Mouse (Mus musculus) limb, embryonic 15.5 days (tissue): Measurements from ENCODE around the gene Dcdc2c. TPM values are rescaled to one million over a fixed set of nuclear protein-coding genes. Genes with fewer than 3 reads are reported as not detected.
A peak's percentile ranks its signal among the peaks of the same experiment; 100 is the strongest.

Source experiments
- ATAC-seq: fragments of 200-750 bp; cut with Nextera tagmentation; 2 replicates; pipeline ENCODE4 v1.8.0; 2017; ENCODE audit warnings: low read depth, moderate TSS enrichment; ENCODE audit not compliant: insufficient number of reproducible peaks, low FRiP score, low TSS enrichment
- H3K27ac ChIP-seq: fragments of 300-500 bp; sonication (generic); 2 replicates; pipeline ENCODE4 v1.5.1; 2015; ENCODE audit warnings: moderate library complexity, mild to moderate bottlenecking, inconsistent platforms
- H3K27me3 ChIP-seq: fragments of 300-500 bp; sonication (generic); 2 replicates; pipeline ENCODE4 v1.6.1; 2015; ENCODE audit warnings: inconsistent platforms
- H3K36me3 ChIP-seq: fragments of 300-500 bp; sonication (generic); 2 replicates; pipeline ENCODE4 v1.6.1; 2015; ENCODE audit warnings: inconsistent platforms
- H3K4me1 ChIP-seq: fragments of 300-500 bp; sonication (generic); 2 replicates; pipeline ENCODE4 v1.6.1; 2015; ENCODE audit warnings: inconsistent platforms
- H3K4me2 ChIP-seq: fragments of 300-500 bp; sonication (generic); 2 replicates; pipeline ENCODE4 v1.6.1; 2015; ENCODE audit warnings: mild to moderate bottlenecking, inconsistent platforms
- H3K4me3 ChIP-seq: fragments of 300-500 bp; sonication (generic); 2 replicates; pipeline ENCODE4 v1.5.1; 2015; ENCODE audit warnings: mild to moderate bottlenecking, inconsistent platforms
- H3K9ac ChIP-seq: fragments of 300-500 bp; sonication (generic); 2 replicates; pipeline ENCODE4 v1.6.1; 2015; ENCODE audit warnings: inconsistent platforms
- H3K9me3 ChIP-seq: fragments of 300-500 bp; sonication (generic); 2 replicates; pipeline ENCODE4 v1.6.1; 2016; ENCODE audit warnings: inconsistent platforms
- WGBS: fragments of 180-500 bp; shearing (Covaris S2); methylation state at CpG from one replicate; pipeline ENCODE4 v1.1.7; 2015; 5-methylcytosine and 5-hydroxymethylcytosine counted together
- polyA plus RNA-seq: library from polyadenylated mRNA; unstranded; fragments of >200 nt; fragmentation: Nextera tagmentation; extraction: Ambion mirVana; gene quantifications from 2 replicates; pipeline ENCODE4 v1.2.1, GENCODE M21; 2015

The Dcdc2c gene
- polyA plus RNA-seq, 1 experiment from 2014 or later, result 0.17 TPM

DNA sequence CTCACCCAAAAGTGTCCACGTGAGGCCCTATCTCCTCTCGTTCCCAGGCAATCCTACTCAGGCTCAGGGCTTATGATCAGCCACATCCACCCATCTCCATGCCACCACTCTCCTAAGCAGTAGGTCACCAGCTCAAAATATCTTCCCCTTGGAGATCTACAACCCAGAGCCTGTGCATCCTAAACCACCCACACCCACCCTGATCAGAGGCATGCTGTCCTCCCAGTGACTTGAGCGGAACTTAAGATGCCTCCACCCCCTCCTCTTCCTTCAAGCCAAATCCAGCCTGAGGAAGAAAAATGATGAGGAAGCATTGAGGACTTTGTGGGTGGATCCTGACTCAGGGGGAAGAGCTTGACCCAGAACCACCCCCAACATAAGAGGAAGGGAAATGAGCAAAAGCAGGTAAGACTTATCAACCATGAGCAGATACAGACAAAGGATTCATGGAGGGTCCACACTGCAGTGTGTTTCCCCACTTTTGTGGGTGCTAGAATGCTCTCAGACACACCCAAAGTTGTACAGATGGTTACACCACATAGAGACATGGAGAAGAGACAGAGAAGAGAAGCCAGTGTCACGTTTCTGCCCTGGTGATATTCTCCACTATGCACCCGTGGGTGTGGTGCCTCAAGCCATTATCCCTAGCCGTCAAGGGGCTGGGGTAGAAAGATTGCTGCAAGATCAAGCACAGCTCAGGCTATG is 23.3 kb upstream of the Dcdc2c start:
- Histone ChIP-seq H3K4me3 (no peak overlapping the region), H3K4me2 (no peak overlapping the region), H3K27ac (no peak overlapping the region), H3K9ac (no peak overlapping the region), H3K36me3 (no peaks in the 10 kb centered on the region), H3K9me3 (no peaks in the 10 kb centered on the region), H3K27me3 (no peaks in the 10 kb centered on the region), H3K4me1 (no peaks in the 10 kb centered on the region)
- WGBS, result 70% methylated on average over 6 of the region's 6 CpGs
- no peak for ATAC-seq

DNA sequence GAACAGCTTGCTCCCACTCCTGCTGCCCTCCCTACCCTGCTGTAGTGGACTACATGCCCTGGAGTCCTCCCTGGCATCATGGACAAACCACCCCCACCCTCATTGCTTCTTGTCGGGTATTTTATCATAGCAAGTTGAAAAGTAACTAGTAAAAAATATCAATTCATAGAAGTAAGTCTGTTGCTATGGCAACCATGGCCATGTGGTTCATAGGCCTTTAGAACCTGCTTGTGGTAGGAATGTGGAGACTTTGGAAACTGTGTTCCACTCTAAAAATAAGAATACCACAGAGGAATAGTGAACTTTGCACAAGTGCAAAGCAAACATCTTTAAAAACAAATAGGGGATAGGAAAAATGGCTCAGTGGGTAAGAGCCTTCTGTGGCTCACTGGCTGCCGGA is 20.0 kb upstream of the Dcdc2c start:
- H3K9ac ChIP-seq, result no peak overlapping the region
- no peaks in the 10 kb centered on the region for H3K36me3 ChIP-seq
- no peaks in the 10 kb centered on the region for H3K27me3 ChIP-seq
- H3K4me2 ChIP-seq, result no peak overlapping the region
- H3K4me3 ChIP-seq, result no peak overlapping the region
- ATAC-seq, result no peak
- H3K4me1 ChIP-seq, result no peaks in the 10 kb centered on the region
- H3K9me3 ChIP-seq, result no peaks in the 10 kb centered on the region
- WGBS, result 72% methylated on average over 2 of the region's 2 CpGs
- no peak overlapping the region for H3K27ac ChIP-seq

DNA sequence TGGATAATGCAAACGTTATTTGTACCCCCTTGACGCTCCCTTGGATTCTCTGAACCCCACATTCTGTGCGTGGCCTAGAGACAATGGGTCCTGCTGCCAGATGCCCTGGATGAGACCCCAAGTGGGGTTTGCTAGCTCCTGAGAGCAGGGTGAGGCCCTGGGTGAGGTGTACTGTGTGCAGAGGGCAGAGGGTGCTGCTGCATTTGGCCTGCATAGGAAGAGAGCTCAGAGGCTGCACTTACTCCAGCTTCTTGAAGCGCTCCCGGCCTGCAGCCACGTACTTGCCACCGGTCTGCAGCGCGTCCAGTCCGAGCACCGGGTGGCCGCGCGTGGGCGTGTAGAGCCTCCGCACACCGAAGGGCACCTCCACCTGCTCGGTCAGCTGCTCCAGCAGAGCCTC is 424 bp downstream of the Dcdc2c start:
- no peaks in the 10 kb centered on the region for H3K9me3 ChIP-seq
- WGBS, result 66% methylated on average over 18 of the region's 18 CpGs
- no peak for ATAC-seq
- no peak overlapping the region for H3K4me2 ChIP-seq
- no peak overlapping the region for H3K9ac ChIP-seq
- H3K4me1 ChIP-seq, result peaks cover 6% of the 10 kb centered on the region; the same call in 1 of the 2 replicates
- H3K4me3 ChIP-seq, result no peak overlapping the region
- H3K27ac ChIP-seq, result no peak overlapping the region
- H3K27me3 ChIP-seq, result no peaks in the 10 kb centered on the region
- no peaks in the 10 kb centered on the region for H3K36me3 ChIP-seq

DNA sequence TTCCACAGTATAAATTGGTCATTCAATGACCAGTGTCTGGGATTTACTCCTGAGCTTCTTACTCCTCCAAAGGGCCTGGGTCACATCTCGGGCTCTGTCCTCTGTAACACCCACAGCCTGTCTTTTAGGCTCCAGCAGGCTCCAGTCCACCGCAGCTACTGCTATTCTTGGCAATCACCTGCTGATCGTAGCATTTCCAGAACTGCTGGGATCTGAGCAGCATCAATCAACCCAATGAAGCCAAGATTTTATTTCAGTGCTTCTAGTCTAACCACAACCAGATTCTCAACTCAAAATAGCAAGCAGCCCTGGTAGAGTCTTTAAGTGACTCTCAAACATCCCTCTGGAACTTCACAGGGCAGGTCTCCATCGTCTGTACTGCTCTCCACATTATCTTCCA is 3.3 kb downstream of the Dcdc2c start:
- H3K9ac ChIP-seq, result no peak overlapping the region
- peaks cover 6% of the 10 kb centered on the region; the same call in 1 of the 2 replicates for H3K4me1 ChIP-seq
- no peaks in the 10 kb centered on the region for H3K9me3 ChIP-seq
- H3K4me2 ChIP-seq, result no peak overlapping the region
- no peaks in the 10 kb centered on the region for H3K27me3 ChIP-seq
- ATAC-seq, result no peak
- H3K36me3 ChIP-seq, result no peaks in the 10 kb centered on the region
- H3K4me3 ChIP-seq, result no peak overlapping the region
- peak overlapping the region; percentile 43 for H3K27ac ChIP-seq
- WGBS, result 32% methylated on average over 4 of the region's 4 CpGs

DNA sequence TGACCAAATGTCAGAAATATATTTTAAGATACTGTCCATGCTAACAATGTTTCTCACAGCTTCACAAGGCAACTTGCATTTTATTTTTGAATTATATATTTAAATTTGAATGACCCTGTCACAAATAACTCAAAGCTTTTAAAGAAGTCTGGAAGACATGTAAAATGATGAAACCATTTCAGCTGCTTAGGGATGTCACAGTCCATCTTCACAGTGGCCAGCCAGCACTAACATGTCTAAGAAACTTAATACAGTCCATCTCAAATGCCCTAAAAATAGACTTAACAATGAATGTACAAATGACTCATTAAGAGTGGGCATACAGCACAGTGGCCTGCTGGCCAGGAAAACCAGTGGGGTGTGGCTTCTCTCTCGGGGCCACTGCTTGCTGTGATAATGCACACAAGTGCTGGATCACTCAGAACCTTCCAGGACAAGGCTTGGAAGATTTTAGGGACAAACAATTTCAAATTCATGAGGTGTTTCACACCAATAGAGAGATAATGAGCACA is 37.9 kb downstream of the Dcdc2c start:
- no peak overlapping the region for H3K9ac ChIP-seq
- no peaks in the 10 kb centered on the region for H3K4me1 ChIP-seq
- 55% methylated on average over 1 of the region's 1 CpGs for WGBS
- no peaks in the 10 kb centered on the region for H3K27me3 ChIP-seq
- H3K27ac ChIP-seq, result no peak overlapping the region
- no peaks in the 10 kb centered on the region for H3K9me3 ChIP-seq
- ATAC-seq, result no peak
- no peaks in the 10 kb centered on the region for H3K36me3 ChIP-seq
- H3K4me2 ChIP-seq, result no peak overlapping the region
- H3K4me3 ChIP-seq, result no peak overlapping the region

DNA sequence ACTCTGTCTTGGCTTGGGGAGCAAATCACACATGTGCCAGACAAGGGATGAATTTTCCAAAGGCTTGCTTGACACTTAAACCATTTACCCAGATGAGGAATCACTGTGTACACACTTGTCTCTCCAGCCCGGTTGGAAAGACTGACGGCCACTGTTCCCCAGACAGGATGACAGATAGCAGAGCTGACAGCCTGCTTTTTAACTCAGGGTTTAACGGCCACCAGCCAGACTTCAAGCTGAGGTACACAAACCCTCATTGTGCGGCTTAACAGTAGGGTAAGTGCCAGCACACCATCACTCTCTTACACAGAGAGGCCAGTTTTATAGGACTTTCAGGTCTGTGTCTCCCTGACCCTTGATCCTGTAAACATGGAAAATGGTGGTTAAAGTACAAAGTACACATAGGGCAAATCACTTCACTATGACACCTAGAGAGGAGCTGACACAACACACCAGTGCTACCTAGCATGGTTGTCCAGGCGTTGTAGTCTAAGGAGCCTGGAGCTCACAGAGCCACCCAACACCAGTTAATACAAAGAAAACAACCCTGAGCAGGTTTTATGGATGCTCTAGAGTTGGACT is 42.4 kb downstream of the Dcdc2c start:
- 37% methylated on average over 5 of the region's 5 CpGs for WGBS
- ATAC-seq, result no peak
- no peak overlapping the region for H3K9ac ChIP-seq
- H3K27ac ChIP-seq, result no peak overlapping the region
- H3K36me3 ChIP-seq, result no peaks in the 10 kb centered on the region
- H3K9me3 ChIP-seq, result no peaks in the 10 kb centered on the region
- H3K4me2 ChIP-seq, result no peak overlapping the region
- H3K4me1 ChIP-seq, result no peaks in the 10 kb centered on the region
- H3K27me3 ChIP-seq, result no peaks in the 10 kb centered on the region
- H3K4me3 ChIP-seq, result no peak overlapping the region

DNA sequence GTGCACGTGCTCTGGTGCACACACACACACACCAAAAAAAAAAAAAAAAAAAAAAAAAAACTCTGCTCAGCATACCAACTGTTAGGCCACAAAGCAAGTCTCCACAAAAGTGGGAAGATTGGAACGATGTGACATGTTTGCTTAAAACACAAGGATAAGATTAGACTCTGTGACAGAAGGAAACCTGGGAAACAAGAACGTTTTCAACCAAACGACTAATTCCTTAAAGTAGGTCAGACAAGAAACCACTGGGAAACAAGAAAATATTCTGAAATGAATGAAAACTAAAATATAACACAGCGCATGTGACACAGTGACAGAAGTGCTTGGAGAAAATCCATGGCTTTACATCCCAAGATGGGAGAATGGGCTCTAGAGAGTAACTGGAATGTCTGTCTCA is 57.9 kb downstream of the Dcdc2c start:
- WGBS, result 88% methylated on average over 5 of the region's 5 CpGs
- no peak for ATAC-seq
- no peaks in the 10 kb centered on the region for H3K4me1 ChIP-seq
- H3K9me3 ChIP-seq, result no peaks in the 10 kb centered on the region
- H3K27ac ChIP-seq, result no peak overlapping the region
- no peak overlapping the region for H3K9ac ChIP-seq
- no peak overlapping the region for H3K4me2 ChIP-seq
- H3K4me3 ChIP-seq, result no peak overlapping the region
- no peaks in the 10 kb centered on the region for H3K27me3 ChIP-seq
- H3K36me3 ChIP-seq, result no peaks in the 10 kb centered on the region

DNA sequence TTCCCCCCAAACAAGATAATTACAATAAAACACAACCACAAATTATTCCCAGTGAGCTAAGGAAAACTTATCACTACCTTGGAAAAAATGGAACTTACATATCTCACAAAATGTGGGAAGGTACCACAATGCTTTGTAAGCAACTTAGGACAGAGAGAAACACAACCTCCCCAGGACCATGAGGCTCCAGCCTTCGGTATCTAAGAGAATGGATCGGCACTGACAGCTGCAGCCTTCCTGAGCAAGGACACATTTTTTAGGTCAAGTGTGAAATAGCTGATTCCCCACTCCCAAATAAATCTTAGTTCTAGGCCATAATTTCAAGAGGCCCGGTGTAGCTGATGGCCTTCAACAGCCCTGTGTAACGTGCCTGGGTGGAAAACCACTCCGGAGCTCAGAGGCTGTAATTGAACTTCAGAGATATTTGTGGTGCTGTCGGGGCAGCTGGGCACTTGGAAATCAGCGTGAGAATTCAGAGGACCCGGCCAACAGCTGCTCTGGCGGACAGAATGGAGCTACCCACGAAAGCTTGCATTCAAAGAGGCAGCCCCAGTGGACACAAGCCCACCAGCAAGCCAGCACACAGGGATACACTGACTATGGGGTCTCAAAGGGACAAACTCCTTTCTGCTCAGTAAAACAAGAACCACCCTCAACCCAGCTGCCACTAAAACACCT is 69.6 kb downstream of the Dcdc2c start:
- no peak overlapping the region for H3K9ac ChIP-seq
- H3K4me1 ChIP-seq, result no peaks in the 10 kb centered on the region
- H3K27ac ChIP-seq, result no peak overlapping the region
- no peak overlapping the region for H3K4me2 ChIP-seq
- no peaks in the 10 kb centered on the region for H3K9me3 ChIP-seq
- H3K4me3 ChIP-seq, result no peak overlapping the region
- H3K27me3 ChIP-seq, result no peaks in the 10 kb centered on the region
- 65% methylated on average over 10 of the region's 10 CpGs for WGBS
- no peaks in the 10 kb centered on the region for H3K36me3 ChIP-seq
- ATAC-seq, result no peak

DNA sequence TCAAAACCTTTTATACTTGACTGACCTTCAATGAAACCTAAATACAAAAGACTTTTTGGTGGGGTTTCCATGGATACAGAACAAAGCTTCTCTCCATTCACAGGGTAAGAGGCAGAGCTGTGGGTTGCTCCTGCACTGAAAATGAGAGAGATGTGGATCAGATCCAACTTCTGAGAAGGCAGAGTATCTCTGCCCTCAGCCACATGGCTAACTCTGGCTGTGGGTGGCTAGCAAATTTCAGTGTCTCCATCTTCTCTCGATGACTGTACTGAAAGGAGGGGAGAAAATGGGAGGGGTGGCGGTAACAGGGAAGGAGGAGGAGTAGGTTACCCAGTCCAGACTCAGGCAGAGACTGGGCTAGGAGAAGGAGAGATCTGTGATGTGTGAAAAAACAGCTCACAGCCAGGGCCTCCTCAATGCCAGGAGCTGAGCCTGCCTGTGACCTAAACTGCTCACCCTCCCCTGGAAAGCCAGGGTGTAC is 91.2 kb downstream of the Dcdc2c start:
- Histone ChIP-seq H3K4me3 (no peak overlapping the region), H3K27me3 (no peaks in the 10 kb centered on the region), H3K36me3 (no peaks in the 10 kb centered on the region), H3K4me2 (no peak overlapping the region), H3K27ac (no peak overlapping the region), H3K4me1 (no peaks in the 10 kb centered on the region), H3K9ac (no peak overlapping the region), H3K9me3 (no peaks in the 10 kb centered on the region)
- 77% methylated on average over 2 of the region's 2 CpGs for WGBS
- no peak for ATAC-seq

DNA sequence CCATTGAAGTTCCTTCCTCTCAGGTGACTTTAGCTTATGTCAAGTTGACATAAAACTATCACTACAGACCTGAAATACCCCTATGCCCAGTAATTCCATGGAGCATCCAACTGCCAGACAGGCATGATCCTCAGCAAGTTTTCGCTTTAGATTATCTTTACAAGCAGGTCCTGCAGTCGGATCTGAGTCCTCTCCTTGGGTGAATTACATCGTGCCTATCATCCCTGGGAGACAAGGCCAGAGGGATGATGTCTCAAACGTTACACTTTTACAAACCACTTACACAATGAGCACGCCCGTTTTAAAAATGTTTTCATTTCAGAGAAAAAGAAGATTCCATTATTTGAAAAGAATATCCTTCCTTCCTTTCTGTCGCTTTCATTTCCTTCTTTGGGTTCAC is 91.7 kb downstream of the Dcdc2c start:
- no peak for ATAC-seq
- WGBS, result 82% methylated on average over 7 of the region's 7 CpGs

DNA sequence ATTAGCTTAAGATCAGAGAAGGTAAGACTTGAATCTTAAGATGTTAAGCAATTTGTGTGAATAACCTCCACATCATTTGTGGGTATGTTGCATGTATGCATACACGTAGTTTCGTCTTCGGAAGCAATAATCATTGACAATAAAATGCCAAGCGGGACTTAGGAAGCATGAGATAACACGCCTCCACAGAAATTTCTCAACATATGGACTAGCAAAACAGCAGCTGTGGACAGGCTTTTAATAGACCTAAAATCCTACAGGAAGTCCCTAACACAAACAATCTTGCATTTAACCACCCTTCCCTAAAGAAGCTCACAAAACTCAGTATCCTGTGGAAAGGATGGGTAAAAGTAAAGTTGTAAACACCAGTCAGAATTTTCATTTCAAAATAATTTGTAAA is 93.4 kb downstream of the Dcdc2c start:
- 87% methylated on average over 5 of the region's 5 CpGs for WGBS
- Histone ChIP-seq H3K36me3 (no peaks in the 10 kb centered on the region), H3K4me3 (no peak overlapping the region), H3K27ac (no peak overlapping the region), H3K9me3 (no peaks in the 10 kb centered on the region), H3K4me1 (no peaks in the 10 kb centered on the region), H3K27me3 (no peaks in the 10 kb centered on the region), H3K9ac (no peak overlapping the region), H3K4me2 (no peak overlapping the region)
- no peak for ATAC-seq

More for the DNA sequence above, 91.7 kb downstream of the Dcdc2c start:
- Histone ChIP-seq H3K4me2 (no peak overlapping the region), H3K27ac (no peak overlapping the region), H3K27me3 (no peaks in the 10 kb centered on the region), H3K9ac (no peak overlapping the region), H3K36me3 (no peaks in the 10 kb centered on the region), H3K4me1 (no peaks in the 10 kb centered on the region), H3K9me3 (no peaks in the 10 kb centered on the region), H3K4me3 (no peak overlapping the region)

DNA sequence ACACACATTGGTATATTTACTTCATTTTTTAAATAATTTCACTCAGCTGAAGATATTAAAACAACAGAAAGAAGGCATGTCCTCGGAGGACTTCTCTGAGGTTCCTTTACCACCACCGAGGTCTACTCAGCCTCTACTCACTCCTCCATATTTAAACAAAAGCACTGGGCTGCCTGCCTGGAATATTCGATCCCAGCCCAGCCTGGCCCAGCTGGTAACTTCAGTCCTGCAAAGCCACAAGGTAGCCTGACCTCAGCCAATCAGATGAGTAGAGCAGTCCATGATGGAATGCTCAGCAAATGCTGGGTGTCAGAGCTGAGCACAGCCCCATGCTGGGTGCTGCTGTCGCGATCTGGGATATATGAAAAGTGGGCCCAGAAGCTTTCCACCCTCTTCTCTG is 115.7 kb downstream of the Dcdc2c start:
- Histone ChIP-seq H3K9me3 (no peaks in the 10 kb centered on the region), H3K9ac (no peak overlapping the region), H3K27ac (no peak overlapping the region), H3K4me1 (peaks cover 5% of the 10 kb centered on the region), H3K4me2 (no peak overlapping the region), H3K4me3 (no peak overlapping the region), H3K36me3 (no peaks in the 10 kb centered on the region), H3K27me3 (no peaks in the 10 kb centered on the region)
- no peak for ATAC-seq
- 66% methylated on average over 5 of the region's 5 CpGs for whole genome bisulfite sequencing
